Mouse (Mus musculus) MEL-GATA-1-ER (cell line): Measurements from ENCODE around the gene Pde6h.
"Not testable (repeated sequence)": the region's sequence is repeated elsewhere in the genome, so short reads cannot be mapped to it uniquely, and the experiment has no call there.

Experiments
- DNase-seq: peaks from one replicate; pipeline ENCODE4 v3.0.0-alpha.2; 2012; ENCODE audit warnings: low read depth; ENCODE audit errors: extremely low read depth

The Pde6h gene

GRCm38 (mm10) chr6:136940188-136940960 is 16.7 kb downstream of the Pde6h start:
- peak; percentile 25 for DNase-seq

- peak; percentile 93 for DNase-seq
Measured at GRCm38 (mm10) chr6:136941051-136942021, 17.7 kb downstream of the Pde6h start, which contains the start of gene Arhgdib. TSS of gene Arhgdib (minus strand) at chr6:136941899.

GRCm38 (mm10) chr6:136942280-136942679 is 18.6 kb downstream of the Pde6h start:
- no peak for DNase-seq

- DNase-seq = peak; percentile 71
Measured at GRCm38 (mm10) chr6:136943392-136943791, 19.8 kb downstream of the Pde6h start.

GRCm38 (mm10) chr6:136944511-136944910 is 20.9 kb downstream of the Pde6h start:
- no peak for DNase-seq

- peak; percentile 66 for DNase-seq
Measured at GRCm38 (mm10) chr6:136946241-136946640, 22.6 kb downstream of the Pde6h start.

- no peak for DNase-seq
Measured at GRCm38 (mm10) chr6:136946943-136947342, 23.3 kb downstream of the Pde6h start.

- no peak for DNase-seq
Measured at GRCm38 (mm10) chr6:136947716-136948115, 24.1 kb downstream of the Pde6h start.

- DNase-seq = no peak
Measured at GRCm38 (mm10) chr6:136950171-136950570, 26.5 kb downstream of the Pde6h start.

- no peak for DNase-seq
Measured at GRCm38 (mm10) chr6:136952930-136953329, 29.3 kb downstream of the Pde6h start.

GRCm38 (mm10) chr6:136954192-136954591 is 30.6 kb downstream of the Pde6h start:
- DNase-seq = no peak

- no peak for DNase-seq
Measured at GRCm38 (mm10) chr6:136954715-136955114, 31.1 kb downstream of the Pde6h start.

GRCm38 (mm10) chr6:136955240-136955639 is 31.6 kb downstream of the Pde6h start:
- DNase-seq = no peak

GRCm38 (mm10) chr6:136957062-136957461 is 33.4 kb downstream of the Pde6h start:
- DNase-seq = no peak

GRCm38 (mm10) chr6:136959131-136959530 is 35.5 kb downstream of the Pde6h start:
- no peak for DNase-seq

GRCm38 (mm10) chr6:136962957-136963356 is 39.3 kb downstream of the Pde6h start:
- no peak for DNase-seq

- no peak for DNase-seq
Measured at GRCm38 (mm10) chr6:136964609-136965510, 41.2 kb downstream of the Pde6h start.

- no peak for DNase-seq
Measured at GRCm38 (mm10) chr6:136965912-136966311, 42.3 kb downstream of the Pde6h start.

- no peak for DNase-seq
Measured at GRCm38 (mm10) chr6:136967466-136967865, 43.8 kb downstream of the Pde6h start.

- not testable (repeated sequence) for DNase-seq
Measured at GRCm38 (mm10) chr6:136968877-136969276, 45.2 kb downstream of the Pde6h start.
